Mouse (Mus musculus): ENCODE results near the gene AU015836. TPM values are rescaled to one million over a fixed set of nuclear protein-coding genes. Genes with fewer than 3 reads are reported as not detected.

Gene AU015836
- polyA plus RNA-seq, 1 experiment from 2014 or later, result 0.23 TPM

DNA sequence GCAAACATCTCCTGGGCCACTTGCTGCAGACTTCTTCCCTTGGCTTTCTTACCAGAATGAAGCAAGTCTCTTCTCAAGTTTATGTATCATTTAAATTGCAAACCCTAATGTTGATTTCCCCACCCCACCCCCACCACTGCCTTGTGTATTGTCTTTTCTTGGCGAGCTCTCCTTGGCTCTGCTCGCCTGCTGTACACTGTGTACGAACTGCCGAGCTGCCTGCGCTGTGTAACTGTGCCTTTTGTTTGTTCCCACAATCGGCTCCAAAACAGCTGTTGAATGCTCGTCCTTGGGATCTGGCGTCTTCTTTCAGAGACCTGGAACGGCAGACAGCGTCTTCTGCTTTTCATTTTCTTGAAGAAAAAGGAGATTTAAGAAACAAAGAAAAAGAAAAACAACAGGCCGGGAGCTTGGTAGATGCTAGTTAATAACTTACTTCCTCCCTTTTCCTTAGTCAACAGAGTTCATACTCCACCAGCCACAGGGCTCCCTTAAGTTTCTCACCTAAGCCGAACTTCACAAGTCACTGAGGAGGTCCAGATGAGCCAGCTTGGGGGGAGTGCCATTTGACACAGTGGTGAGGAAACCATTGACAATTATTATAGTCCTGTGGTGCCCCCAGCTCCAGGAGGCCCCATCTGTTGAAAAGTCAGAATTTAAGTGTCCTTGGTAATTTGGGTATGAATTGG is 44.2 kb downstream of the AU015836 start:
- Histone ChIP-seq H3K4me3 (no peak overlapping the region), H3K9me3 (no peaks in the 10 kb centered on the region), H3K4me2 (no peak overlapping the region), H3K27me3 (peaks cover 11% of the 10 kb centered on the region), H3K9ac (no peak overlapping the region), H3K27ac (no peak overlapping the region), H3K4me1 (no peaks in the 10 kb centered on the region), H3K36me3 (no peaks in the 10 kb centered on the region)
- ATAC-seq (ENCODE audit: insufficient number of reproducible peaks, low FRiP score, low TSS enrichment, low read depth), result no peak
- WGBS, result 37% methylated on average over 12 of the region's 12 CpGs

- Histone ChIP-seq H3K9me3 (no peaks in the 10 kb centered on the region), H3K9ac (no peak overlapping the region), H3K27me3 (peaks cover 16% of the 10 kb centered on the region), H3K4me2 (no peak overlapping the region), H3K4me1 (no peaks in the 10 kb centered on the region), H3K27ac (no peak overlapping the region), H3K4me3 (no peak overlapping the region), H3K36me3 (no peaks in the 10 kb centered on the region)
- WGBS, result 22% methylated on average over 1 of the region's 1 CpGs
- no peak for ATAC-seq (ENCODE audit: insufficient number of reproducible peaks, low FRiP score, low TSS enrichment, low read depth)
Observed at GRCm38 (mm10) chrX:94016891-94017290, 48.4 kb downstream of the AU015836 start.

DNA sequence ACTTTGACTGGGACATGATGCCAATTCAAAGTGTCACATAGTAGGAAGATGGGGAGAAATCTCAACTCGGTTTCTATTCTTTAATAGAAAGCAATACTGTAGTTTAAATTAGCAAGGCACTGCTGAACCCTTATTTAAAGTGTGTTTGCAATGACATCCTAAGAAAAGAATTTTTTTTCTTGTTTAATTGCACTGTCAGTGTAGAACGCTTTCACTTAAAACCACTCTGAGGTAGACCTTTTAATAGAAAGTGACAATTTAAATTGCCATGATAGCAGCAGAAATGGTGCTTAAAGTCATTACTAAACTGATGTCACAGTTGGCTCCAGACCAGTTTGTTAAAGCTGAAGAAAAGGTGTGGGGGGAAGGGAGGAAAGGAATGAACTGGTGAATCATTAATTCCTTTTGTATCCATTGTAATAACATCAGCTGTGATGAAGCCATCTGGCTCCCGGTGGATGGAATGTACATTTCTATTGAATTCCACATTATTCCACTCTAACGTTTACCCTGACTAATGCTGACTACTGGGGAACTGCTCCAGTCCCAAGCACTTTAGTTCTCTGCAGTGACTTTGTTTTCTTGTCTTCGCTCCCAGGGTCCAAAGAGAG is 53.9 kb downstream of the AU015836 start:
- Histone ChIP-seq H3K4me3 (no peak overlapping the region), H3K36me3 (no peaks in the 10 kb centered on the region), H3K4me1 (no peaks in the 10 kb centered on the region), H3K4me2 (no peak overlapping the region), H3K27me3 (peaks cover 21% of the 10 kb centered on the region), H3K27ac (no peak overlapping the region), H3K9me3 (no peaks in the 10 kb centered on the region), H3K9ac (no peak overlapping the region)
- ATAC-seq (ENCODE audit: insufficient number of reproducible peaks, low FRiP score, low TSS enrichment, low read depth), result no peak
- WGBS, result 61% methylated on average over 5 of the region's 5 CpGs

Other genes with a start within 250 kb of the AU015836 start
- 51.6 and 55.6 TPM in 2 replicates for gene Pdk3, start 136.5 kb upstream of the AU015836 start, polyA plus RNA-seq (2015; fragmentation: Nextera tagmentation; extraction: Ambion mirVana)
- 33.1 and 33.5 TPM in 2 replicates for gene Zfx, start 155.0 kb downstream of the AU015836 start, polyA plus RNA-seq (2015; fragmentation: Nextera tagmentation; extraction: Ambion mirVana)
- gene Eif2s3x, start 244.2 kb downstream of the AU015836 start, polyA plus RNA-seq (2015; fragmentation: Nextera tagmentation; extraction: Ambion mirVana), result 67.4 and 74.5 TPM in 2 replicates